Mouse (Mus musculus): ENCODE data around the gene Slc4a8. TPM values are rescaled to one million over a fixed set of nuclear protein-coding genes. Genes with fewer than 3 reads are reported as not detected.
A peak's percentile ranks its signal among the peaks of the same experiment; 100 is the strongest.
"Not testable (repeated sequence)": the region's sequence is repeated elsewhere in the genome, so short reads cannot be mapped to it uniquely, and the experiment has no call there.

The Slc4a8 gene
- total RNA-seq, 1 experiment = 25.6 TPM

DNA sequence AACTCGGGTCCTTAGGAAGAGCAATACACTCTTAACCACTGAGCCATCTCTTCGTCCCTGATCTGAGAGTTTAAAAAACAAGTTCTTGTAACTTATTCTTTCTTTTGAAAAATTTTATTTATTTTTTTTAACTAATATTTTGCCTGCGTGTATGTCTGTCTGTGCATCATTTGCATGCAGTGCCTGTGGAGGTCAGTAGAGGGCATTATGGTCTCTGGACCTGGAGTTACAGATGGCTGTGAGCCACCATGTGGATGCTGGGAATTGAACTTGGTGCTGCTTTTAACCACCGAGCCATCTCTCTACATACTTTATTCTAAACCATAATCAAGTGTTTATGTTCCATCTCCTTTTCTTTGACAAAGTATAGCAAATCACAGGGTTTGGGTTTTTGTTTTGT lies 11.1 kb downstream of the Slc4a8 start:
- peaks cover 0 to 10% of the 10 kb centered on the region in 2 experiments; a peak in 2 of 4 replicates for H3K4me1 ChIP-seq (ENCODE audit: control insufficient read depth in 2 of 2, insufficient read depth in 2 of 2, low read length in 2 of 2, poor library complexity in 1 of 2)
- H3K27ac ChIP-seq (ENCODE audit: insufficient read depth, low read depth, low read length, poor library complexity, severe bottlenecking) = no peak overlapping the region
- no peak overlapping the region for H3K9ac ChIP-seq (ENCODE audit: insufficient read depth, low read depth, low read length, poor library complexity, severe bottlenecking)
- H3K9me3 ChIP-seq (ENCODE audit: control insufficient read depth, insufficient read depth, low read depth, low read length) = no peaks in the 10 kb centered on the region
- H3K36me3 ChIP-seq (ENCODE audit: control insufficient read depth, insufficient read depth, low read length, poor library complexity, severe bottlenecking) = no peaks in the 10 kb centered on the region
- H3K4me3 ChIP-seq (ENCODE audit: insufficient read depth in 1 of 2, low read depth in 1 of 2, low read length in 2 of 2, poor library complexity in 1 of 2, severe bottlenecking in 1 of 2) = no peak overlapping the region
- DNase-seq (ENCODE audit: low read depth, low spot score) = no peak
- in situ Hi-C loops (cut with MboI; ENCODE audit: low sequenced_read_pairs in 2 of 2, unreplicated experiment in 2 of 2) = no loop called here
- TF ChIP-seq MAFK (IDR thresholded peaks at IDR 0.05; ENCODE audit: insufficient read depth, low read depth, low read length) = no peak
- no peak for TF ChIP-seq ZC3H11A (IDR thresholded peaks at IDR 0.05; ENCODE audit: borderline replicate concordance, low read depth, low read length)

DNA sequence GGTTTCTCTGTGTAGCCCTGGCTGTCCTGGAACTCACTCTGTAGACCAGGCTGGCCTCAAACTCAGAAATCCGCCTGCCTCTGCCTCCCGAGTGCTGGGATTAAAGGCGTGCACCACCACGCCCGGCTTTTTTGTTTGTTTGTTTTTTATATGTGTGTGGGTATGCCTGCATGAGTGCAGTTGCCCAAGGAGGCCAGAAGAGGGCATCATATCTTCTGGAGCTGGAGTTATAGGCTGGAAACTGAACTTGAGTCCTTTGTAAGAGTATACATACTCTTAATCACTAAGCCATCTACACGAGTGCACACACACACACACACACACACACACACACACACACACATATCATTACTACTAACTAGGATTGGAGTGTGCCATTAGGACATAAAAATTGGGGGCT lies 12.3 kb downstream of the Slc4a8 start:
- H3K36me3 ChIP-seq (ENCODE audit: control insufficient read depth, insufficient read depth, low read length, poor library complexity, severe bottlenecking); H3K9me3 ChIP-seq (ENCODE audit: control insufficient read depth, insufficient read depth, low read depth, low read length); H3K27ac ChIP-seq (ENCODE audit: insufficient read depth, low read depth, low read length, poor library complexity, severe bottlenecking); DNase-seq (ENCODE audit: low read depth, low spot score); H3K4me3 ChIP-seq (ENCODE audit: insufficient read depth in 1 of 2, low read depth in 1 of 2, low read length in 2 of 2, poor library complexity in 1 of 2, severe bottlenecking in 1 of 2); in situ Hi-C loops (cut with MboI; ENCODE audit: low sequenced_read_pairs in 2 of 2, unreplicated experiment in 2 of 2); H3K9ac ChIP-seq (ENCODE audit: insufficient read depth, low read depth, low read length, poor library complexity, severe bottlenecking): not testable (repeated sequence)
- peaks cover 0 to 16% of the 10 kb centered on the region in 2 experiments; a peak in 3 of 4 replicates for H3K4me1 ChIP-seq (ENCODE audit: control insufficient read depth in 2 of 2, insufficient read depth in 2 of 2, low read length in 2 of 2, poor library complexity in 1 of 2)

DNA sequence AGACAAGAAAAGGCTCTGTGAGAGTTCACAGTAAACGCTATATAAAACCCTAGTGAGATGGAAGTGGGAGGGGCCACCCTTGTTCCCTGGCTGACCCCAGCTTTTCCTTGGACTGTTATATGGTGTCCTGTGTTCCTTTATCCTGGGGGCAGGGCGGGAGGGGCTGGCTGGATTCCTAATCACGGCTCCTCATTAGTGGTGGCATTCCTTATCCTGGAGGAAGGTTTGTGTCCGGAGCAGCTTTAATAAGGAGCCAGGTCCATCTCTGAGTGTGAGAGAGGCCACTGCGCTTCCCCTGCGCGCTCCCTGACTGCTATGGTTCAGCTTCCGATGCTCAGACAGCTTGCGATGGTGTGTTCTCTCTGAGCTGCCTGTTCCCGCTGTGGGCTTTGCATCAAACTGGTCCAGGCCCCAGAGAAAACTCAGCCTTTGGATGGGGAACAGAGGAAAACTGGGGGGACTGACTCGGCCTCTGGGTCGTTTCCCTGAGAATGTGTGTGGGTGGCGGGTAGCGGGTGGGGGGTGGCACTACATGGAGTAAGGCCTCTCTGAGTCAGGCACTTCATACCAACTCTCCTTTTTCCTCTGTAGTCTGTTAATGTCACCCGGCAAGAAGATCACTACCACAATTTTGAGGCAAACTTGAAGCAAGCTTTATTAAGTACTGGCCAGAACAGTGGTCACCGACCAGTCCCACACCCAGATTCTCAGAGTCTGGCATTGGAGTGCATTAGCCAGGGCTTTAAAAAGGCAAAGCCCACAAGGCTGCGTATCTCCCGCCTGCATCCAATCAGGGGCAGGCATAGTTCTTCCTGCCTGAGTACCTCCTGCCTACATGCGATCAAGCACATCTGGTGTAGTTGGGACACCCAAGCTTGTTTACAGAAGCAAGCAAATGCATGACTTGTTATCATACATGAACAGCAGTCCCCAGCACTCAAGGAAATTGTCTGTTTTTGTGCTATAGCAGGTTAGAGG lies 13.9 kb downstream of the Slc4a8 start:
- Histone ChIP-seq H3K9ac (ENCODE audit: insufficient read depth, low read depth, low read length, poor library complexity, severe bottlenecking) (peak overlapping the region; percentile 0; the same call in 1 of the 2 replicates), H3K9me3 (ENCODE audit: control insufficient read depth, insufficient read depth, low read depth, low read length) (no peaks in the 10 kb centered on the region), H3K27ac (ENCODE audit: insufficient read depth, low read depth, low read length, poor library complexity, severe bottlenecking) (no peak overlapping the region), H3K4me3 (ENCODE audit: insufficient read depth in 1 of 2, low read depth in 1 of 2, low read length in 2 of 2, poor library complexity in 1 of 2, severe bottlenecking in 1 of 2) (peak overlapping the region in 1 of 2 experiments; percentile 15; a peak in 1 of 4 replicates), H3K36me3 (ENCODE audit: control insufficient read depth, insufficient read depth, low read length, poor library complexity, severe bottlenecking) (no peaks in the 10 kb centered on the region), H3K4me1 (ENCODE audit: control insufficient read depth in 2 of 2, insufficient read depth in 2 of 2, low read length in 2 of 2, poor library complexity in 1 of 2) (peaks cover 4 to 29% of the 10 kb centered on the region in 2 experiments; a peak in 3 of 4 replicates)
- DNase-seq (ENCODE audit: low read depth, low spot score) = no peak
- in situ Hi-C loops (cut with MboI; ENCODE audit: low sequenced_read_pairs in 2 of 2, unreplicated experiment in 2 of 2) = no loop called here
- TF ChIP-seq HCFC1 (IDR thresholded peaks at IDR 0.05; ENCODE audit: borderline replicate concordance, insufficient read depth, low read length) (no peak), MAFK (IDR thresholded peaks at IDR 0.05; ENCODE audit: insufficient read depth, low read depth, low read length) (no peak), ZNF384 (IDR thresholded peaks at IDR 0.05; ENCODE audit: low read depth, low read length) (no peak), CHD2 (IDR thresholded peaks at IDR 0.05; ENCODE audit: low read depth, low read length) (no peak), ZC3H11A (IDR thresholded peaks at IDR 0.05; ENCODE audit: borderline replicate concordance, low read depth, low read length) (no peak)

DNA sequence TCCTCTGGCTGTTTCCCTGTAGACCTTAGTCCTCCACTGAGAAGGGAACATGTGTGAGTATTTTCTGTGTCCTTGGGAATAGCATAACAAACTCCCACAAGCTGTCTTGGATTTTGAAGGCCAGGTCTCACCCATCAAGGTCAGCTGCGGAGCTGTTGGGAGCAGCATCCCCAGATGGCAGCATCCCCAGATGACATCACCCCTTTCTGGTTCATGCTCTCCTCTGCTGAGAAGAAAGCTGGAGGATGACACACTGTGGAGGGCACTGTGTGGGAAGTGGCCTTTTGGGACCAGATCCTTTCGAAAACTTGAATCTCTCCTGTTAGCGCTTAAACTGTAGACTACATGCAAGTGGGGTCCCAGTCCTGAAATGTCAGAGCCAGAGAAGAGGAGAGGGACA lies 14.9 kb downstream of the Slc4a8 start:
- Histone ChIP-seq H3K4me3 (ENCODE audit: insufficient read depth in 1 of 2, low read depth in 1 of 2, low read length in 2 of 2, poor library complexity in 1 of 2, severe bottlenecking in 1 of 2) (no peak overlapping the region), H3K27ac (ENCODE audit: insufficient read depth, low read depth, low read length, poor library complexity, severe bottlenecking) (no peak overlapping the region), H3K36me3 (ENCODE audit: control insufficient read depth, insufficient read depth, low read length, poor library complexity, severe bottlenecking) (no peaks in the 10 kb centered on the region), H3K9me3 (ENCODE audit: control insufficient read depth, insufficient read depth, low read depth, low read length) (no peaks in the 10 kb centered on the region), H3K4me1 (ENCODE audit: control insufficient read depth in 2 of 2, insufficient read depth in 2 of 2, low read length in 2 of 2, poor library complexity in 1 of 2) (peaks cover 4 to 31% of the 10 kb centered on the region in 2 experiments; a peak in 3 of 4 replicates), H3K9ac (ENCODE audit: insufficient read depth, low read depth, low read length, poor library complexity, severe bottlenecking) (no peak overlapping the region)
- no peak for DNase-seq (ENCODE audit: low read depth, low spot score)
- no peak for TF ChIP-seq HCFC1 (IDR thresholded peaks at IDR 0.05; ENCODE audit: borderline replicate concordance, insufficient read depth, low read length)
- TF ChIP-seq ZC3H11A (IDR thresholded peaks at IDR 0.05; ENCODE audit: borderline replicate concordance, low read depth, low read length) = no peak
- no peak for TF ChIP-seq ZNF384 (IDR thresholded peaks at IDR 0.05; ENCODE audit: low read depth, low read length)
- no peak for TF ChIP-seq CHD2 (IDR thresholded peaks at IDR 0.05; ENCODE audit: low read depth, low read length)
- TF ChIP-seq MAFK (IDR thresholded peaks at IDR 0.05; ENCODE audit: insufficient read depth, low read depth, low read length) = no peak
- in situ Hi-C loops (cut with MboI; ENCODE audit: low sequenced_read_pairs in 2 of 2, unreplicated experiment in 2 of 2) = no loop called here

Data from ES-E14 (cell line).